Mouse (Mus musculus) colon, adult 2 months (tissue): ENCODE results near the gene Luzp4. TPM values are rescaled to one million over a fixed set of nuclear protein-coding genes. Genes with fewer than 3 reads are reported as not detected.

Experiments used
- polyA plus RNA-seq: library from polyadenylated mRNA; depleted of rRNA; stranded (reverse); fragments of >200 nt; gene quantifications from 2 replicates; pipeline ENCODE4 v1.2.3, GENCODE M21; 2012; rRNA removed

The Luzp4 gene
- not detected in 2 replicates for polyA plus RNA-seq

GRCm38 (mm10) chrX:148857340-148857739 lies at the start of gene Luzp4:
Luzp4 (plus strand) TSS chrX:148857640.

Other genes with a start within 250 kb of the Luzp4 start
- gene Gm8334, start 242.5 kb upstream of the Luzp4 start, polyA plus RNA-seq, result not detected in 2 replicates
- not detected in 2 replicates for gene Gm15127, start 194.0 kb upstream of the Luzp4 start, polyA plus RNA-seq
- gene Ott, start 216.6 kb downstream of the Luzp4 start, polyA plus RNA-seq, result not detected in 2 replicates